Mouse (Mus musculus) forebrain, postnatal 0 days (tissue): ENCODE measurements around the gene Mlxip. TPM values are rescaled to one million over a fixed set of nuclear protein-coding genes. Genes with fewer than 3 reads are reported as not detected.

Source experiments
- ATAC-seq: fragments of 200-750 bp; cut with Nextera tagmentation; 2 replicates; pipeline ENCODE4 v1.8.0; 2017; ENCODE audit warnings: mild to moderate bottlenecking, moderate library complexity
- DNase-seq: peaks from one replicate; pipeline ENCODE4 v3.0.0-alpha.2; 2015
- H3K27ac ChIP-seq: fragments of 300-500 bp; sonication (generic); 2 replicates; pipeline ENCODE4 v1.5.1; 2014; ENCODE audit warnings: low read depth, mild to moderate bottlenecking, antibody characterized with exemption, low read length, moderate library complexity, mixed read lengths
- H3K27me3 ChIP-seq: fragments of 300-500 bp; sonication (generic); 2 replicates; pipeline ENCODE4 v1.6.1; 2014; ENCODE audit warnings: mild to moderate bottlenecking, low read length, mixed read lengths; ENCODE audit not compliant: insufficient read depth
- H3K36me3 ChIP-seq: fragments of 300-500 bp; sonication (generic); 2 replicates; pipeline ENCODE4 v1.6.1; 2014; ENCODE audit warnings: mild to moderate bottlenecking, moderate library complexity; ENCODE audit not compliant: insufficient read depth
- H3K4me1 ChIP-seq: fragments of 300-500 bp; sonication (generic); 2 replicates; pipeline ENCODE4 v1.6.1; 2014; ENCODE audit warnings: antibody characterized with exemption; ENCODE audit not compliant: insufficient read depth
- H3K4me2 ChIP-seq: fragments of 300-500 bp; sonication (generic); 2 replicates; pipeline ENCODE4 v1.6.1; 2014; ENCODE audit warnings: low read depth, mild to moderate bottlenecking, moderate library complexity
- H3K4me3 ChIP-seq: fragments of 300-500 bp; sonication (generic); 2 replicates; pipeline ENCODE4 v1.5.1; 2014; ENCODE audit warnings: low read depth, low read length, mixed read lengths
- H3K9ac ChIP-seq: fragments of 300-500 bp; sonication (generic); 2 replicates; pipeline ENCODE4 v1.6.1; 2014; ENCODE audit warnings: mild to moderate bottlenecking
- H3K9me3 ChIP-seq: fragments of 300-500 bp; sonication (generic); 2 replicates; pipeline ENCODE4 v1.6.1; 2016; ENCODE audit warnings: low read length
- CTCF ChIP-seq: sonication (generic); IDR thresholded peaks from 2 replicates; pipeline ENCODE4 v1.5.1; 2016; ENCODE audit warnings: antibody characterized with exemption, control low read depth, low read depth
- WGBS: fragments of 180-500 bp; shearing (Covaris S2); extraction: QIAGEN DNeasy Blood & Tissue Kit; methylation state at CpG from one replicate; pipeline ENCODE4 v1.1.7; 2014; 5-methylcytosine and 5-hydroxymethylcytosine counted together
- polyA plus RNA-seq: library from polyadenylated mRNA; unstranded; fragments of >200 nt; fragmentation: Nextera tagmentation; extraction: Ambion mirVana; gene quantifications from 2 replicates; pipeline ENCODE4 v1.2.1, GENCODE M21; 2015
- total RNA-seq: library from RNA; depleted of rRNA; stranded (reverse); fragments of >200 nt; gene quantifications from 2 replicates; pipeline ENCODE4 v1.2.3, GENCODE M21; 2014

Gene Mlxip
- total and polyA plus RNA-seq, 2 experiments from 2014 or later = 13.3 to 17.4 TPM

GRCm38 (mm10) chr5:123396901-123397464 is 2.4 kb downstream of the Mlxip start:
- Histone ChIP-seq H3K4me2 (peak overlapping the region; percentile 79), H3K9me3 (no peaks in the 10 kb centered on the region), H3K27ac (no peak overlapping the region), H3K9ac (peak overlapping the region; percentile 91), H3K36me3 (no peaks in the 10 kb centered on the region), H3K27me3 (no peaks in the 10 kb centered on the region), H3K4me3 (peak overlapping the region; percentile 95), H3K4me1 (peaks cover 29% of the 10 kb centered on the region)
- 45% methylated on average over 8 of the region's 8 CpGs for WGBS
- TF ChIP-seq CTCF = no peak
- ATAC-seq = no peak
- DNase-seq = no peak

GRCm38 (mm10) chr5:123397786-123398185 is 3.2 kb downstream of the Mlxip start:
- no peak overlapping the region for H3K9ac ChIP-seq
- H3K4me3 ChIP-seq = peak overlapping the region; percentile 10; the same call in 1 of the 2 replicates
- H3K4me2 ChIP-seq = peak overlapping the region; percentile 79
- TF ChIP-seq CTCF = no peak
- H3K4me1 ChIP-seq = peaks cover 29% of the 10 kb centered on the region
- DNase-seq (no peak), ATAC-seq (no peak)
- WGBS = 82% methylated on average over 11 of the region's 11 CpGs
- no peaks in the 10 kb centered on the region for H3K36me3 ChIP-seq
- H3K27me3 ChIP-seq = no peaks in the 10 kb centered on the region
- no peak overlapping the region for H3K27ac ChIP-seq
- no peaks in the 10 kb centered on the region for H3K9me3 ChIP-seq

GRCm38 (mm10) chr5:123398856-123399498 is 4.4 kb downstream of the Mlxip start:
- DNase-seq (no peak), ATAC-seq (no peak)
- H3K4me2 ChIP-seq = no peak overlapping the region
- peaks cover 29% of the 10 kb centered on the region for H3K4me1 ChIP-seq
- no peaks in the 10 kb centered on the region for H3K27me3 ChIP-seq
- H3K27ac ChIP-seq = no peak overlapping the region
- H3K9me3 ChIP-seq = no peaks in the 10 kb centered on the region
- no peak overlapping the region for H3K9ac ChIP-seq
- H3K4me3 ChIP-seq = no peak overlapping the region
- no peak for TF ChIP-seq CTCF
- 93% methylated on average over 4 of the region's 4 CpGs for WGBS
- H3K36me3 ChIP-seq = no peaks in the 10 kb centered on the region

- no peaks in the 10 kb centered on the region for H3K27me3 ChIP-seq
- H3K9ac ChIP-seq = no peak overlapping the region
- H3K9me3 ChIP-seq = no peaks in the 10 kb centered on the region
- H3K27ac ChIP-seq = no peak overlapping the region
- no peaks in the 10 kb centered on the region for H3K36me3 ChIP-seq
- H3K4me2 ChIP-seq = no peak overlapping the region
- ATAC-seq = no peak
- no peak overlapping the region for H3K4me3 ChIP-seq
- TF ChIP-seq CTCF = no peak
- no peaks in the 10 kb centered on the region for H3K4me1 ChIP-seq
- DNase-seq = no peak
- WGBS = 88% methylated on average over 3 of the region's 3 CpGs
Observed at GRCm38 (mm10) chr5:123404480-123404879, 9.9 kb downstream of the Mlxip start.

GRCm38 (mm10) chr5:123406952-123407351 is 12.4 kb downstream of the Mlxip start:
- Histone ChIP-seq H3K9ac (no peak overlapping the region), H3K4me1 (no peaks in the 10 kb centered on the region), H3K9me3 (no peaks in the 10 kb centered on the region), H3K27ac (no peak overlapping the region), H3K27me3 (no peaks in the 10 kb centered on the region), H3K4me3 (no peak overlapping the region), H3K36me3 (0 out of 2 replicates have a peak, but pooled peaks cover 3% of the 10 kb centered on the region), H3K4me2 (no peak overlapping the region)
- WGBS = 53% methylated on average over 2 of the region's 2 CpGs
- ATAC-seq = no peak
- no peak for TF ChIP-seq CTCF
- no peak for DNase-seq

- no peaks in the 10 kb centered on the region for H3K27me3 ChIP-seq
- H3K27ac ChIP-seq = no peak overlapping the region
- H3K9ac ChIP-seq = no peak overlapping the region
- no peak for ATAC-seq
- H3K4me3 ChIP-seq = no peak overlapping the region
- DNase-seq = no peak
- H3K36me3 ChIP-seq = 0 out of 2 replicates have a peak, but pooled peaks cover 3% of the 10 kb centered on the region
- no peak for TF ChIP-seq CTCF
- no peaks in the 10 kb centered on the region for H3K9me3 ChIP-seq
- H3K4me1 ChIP-seq = no peaks in the 10 kb centered on the region
- no peak overlapping the region for H3K4me2 ChIP-seq
- 56% methylated on average over 3 of the region's 3 CpGs for WGBS
Observed at GRCm38 (mm10) chr5:123408176-123408575, 13.6 kb downstream of the Mlxip start.

GRCm38 (mm10) chr5:123412193-123412592 is 17.6 kb downstream of the Mlxip start:
- Histone ChIP-seq H3K9me3 (no peaks in the 10 kb centered on the region), H3K4me1 (no peaks in the 10 kb centered on the region), H3K36me3 (0 out of 2 replicates have a peak, but pooled peaks cover 3% of the 10 kb centered on the region), H3K4me2 (no peak overlapping the region), H3K27ac (no peak overlapping the region), H3K4me3 (no peak overlapping the region), H3K27me3 (no peaks in the 10 kb centered on the region), H3K9ac (no peak overlapping the region)
- ATAC-seq (no peak), DNase-seq (no peak)
- 91% methylated on average over 4 of the region's 4 CpGs for WGBS
- no peak for TF ChIP-seq CTCF
